Mouse (Mus musculus) heart, postnatal 14 days (tissue): ENCODE results near the gene Ncor2. TPM values are rescaled to one million over a fixed set of nuclear protein-coding genes. Genes with fewer than 3 reads are reported as not detected.

Experiments used
- DNase-seq, 2 experiments: peaks; one replicate each; pipeline ENCODE4 v3.0.0; 2021 to 2022
- intact Hi-C: fragments of 180-260 bp; cut with DNase I; formaldehyde crosslinking; loops from one replicate; pipeline ENCODE4 v1.15.1; 2025
- total RNA-seq, 2 experiments: library from RNA; stranded (reverse); gene quantifications; 2 replicates each; pipeline ENCODE4 v1.2.3; 2021

The Ncor2 gene
- total RNA-seq, 2 experiments from 2014 or later = 89.1 to 98.5 TPM

GRCm38 (mm10) chr5:125011628-125012027 is 167.4 kb downstream of the Ncor2 start:
- peak in 1 of 2 experiments; percentile 48 for DNase-seq

DNA sequence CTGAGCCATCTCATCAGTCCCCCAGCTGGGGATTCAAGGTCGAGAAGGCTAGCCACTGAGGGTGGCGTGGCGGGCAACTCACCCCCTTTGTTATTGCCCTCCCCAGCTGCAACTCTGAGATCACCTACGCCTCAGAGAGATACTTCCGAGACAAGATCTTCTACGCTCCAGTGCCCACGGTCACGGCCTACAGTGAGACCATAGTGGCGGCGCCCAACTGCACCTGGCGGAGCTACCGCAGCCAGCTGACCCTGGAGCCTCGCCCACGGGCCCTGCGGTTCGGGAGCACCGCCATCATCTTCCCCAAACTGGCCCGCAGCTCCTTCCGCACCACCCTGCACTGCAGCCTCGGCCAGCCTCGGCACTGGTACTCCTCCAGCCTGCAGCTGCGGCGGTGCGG is 167.9 kb downstream of the Ncor2 start:
- DNase-seq = no peak
- intact Hi-C loops = no loop called here

More at GRCm38 (mm10) chr5:125011628-125012027, 167.4 kb downstream of the Ncor2 start:
- intact Hi-C loops = no loop called here

DNA sequence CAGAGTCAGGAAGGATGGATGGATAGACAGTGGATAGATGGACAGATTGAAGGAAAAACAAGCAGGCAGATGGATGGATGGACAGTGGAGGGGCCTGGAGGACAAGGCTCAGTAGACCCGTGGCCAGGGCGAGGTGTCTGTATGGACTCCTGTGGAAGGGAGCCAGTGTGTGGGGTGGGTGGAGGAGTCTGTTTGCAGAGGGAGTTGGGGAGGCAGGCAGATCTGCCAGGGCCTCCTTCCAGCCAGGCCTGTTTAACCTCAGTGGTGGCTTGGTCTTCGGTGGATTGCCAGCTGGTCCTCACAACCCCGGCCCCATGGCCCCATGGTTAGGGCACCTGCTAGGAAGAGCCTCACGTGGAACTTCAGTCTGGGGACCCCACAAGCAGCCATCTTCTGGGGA is 172.1 kb downstream of the Ncor2 start:
- no peak for DNase-seq
- intact Hi-C loops = no loop called here

- intact Hi-C loops = no loop called here
- no peak for DNase-seq
Measured at GRCm38 (mm10) chr5:125005871-125006652, 173.0 kb downstream of the Ncor2 start.

DNA sequence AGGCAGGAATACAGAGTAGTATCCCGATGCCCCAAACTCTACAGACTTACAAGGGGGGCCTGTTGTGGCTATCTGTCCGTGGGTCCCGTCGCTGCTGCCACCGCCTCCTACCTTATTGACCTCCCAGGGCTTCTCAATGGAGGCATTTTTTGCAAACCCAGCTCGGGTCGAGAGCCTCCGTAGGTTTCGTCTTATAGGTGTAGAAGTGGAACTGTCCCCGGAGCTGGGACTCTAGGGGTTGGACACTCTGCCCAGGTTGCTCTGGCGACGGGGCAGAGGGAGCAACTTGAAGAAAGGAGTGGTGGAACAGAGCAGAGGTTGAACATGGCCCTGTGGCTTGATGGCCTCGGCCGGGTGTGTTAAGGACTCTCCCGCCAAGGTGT is 175.2 kb downstream of the Ncor2 start:
- intact Hi-C loops = no loop called here
- no peak for DNase-seq

DNA sequence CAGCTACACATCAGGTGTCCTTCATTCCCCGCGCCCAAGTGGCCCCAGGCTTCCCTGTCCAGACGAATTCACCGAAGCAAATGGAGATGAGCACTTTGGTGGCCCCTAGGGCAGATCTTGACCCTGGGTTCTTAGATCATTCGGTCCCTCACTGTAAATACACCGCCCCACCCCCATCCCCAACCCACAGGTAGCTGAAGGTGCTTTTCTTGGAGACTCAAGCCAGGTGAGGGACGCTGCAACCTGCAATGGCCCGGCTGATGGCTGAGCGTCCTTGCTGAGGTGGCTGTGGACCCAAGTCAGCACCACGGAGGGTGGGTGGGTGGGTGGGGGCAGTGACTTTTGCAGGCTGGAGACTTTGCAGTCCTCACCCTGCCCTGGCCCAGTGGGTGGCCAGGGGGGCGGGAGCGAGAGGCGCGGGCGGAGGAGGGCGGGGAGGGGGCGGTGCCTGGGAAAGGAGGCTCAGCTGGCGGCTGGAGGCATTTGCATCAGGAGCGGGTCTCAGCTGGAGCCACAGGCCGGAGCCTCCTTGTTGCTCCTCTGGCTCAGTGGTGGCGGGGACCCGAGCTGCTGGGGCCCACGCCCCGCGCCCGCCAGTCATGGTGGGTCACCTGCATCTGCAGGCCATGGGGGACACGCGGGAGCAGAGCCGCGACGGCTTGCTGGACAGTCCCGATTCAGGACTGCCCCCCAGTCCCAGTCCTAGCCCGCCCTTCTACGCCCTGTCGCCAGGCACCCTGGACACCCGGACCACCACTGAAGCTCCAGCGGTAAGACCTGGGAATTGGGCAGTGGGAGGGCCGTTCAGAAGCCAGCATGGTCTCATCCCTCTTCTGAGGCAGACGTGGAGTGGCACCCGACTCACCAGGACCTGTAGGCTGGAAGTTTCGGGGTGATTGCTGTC is 175.8 kb downstream of the Ncor2 start, which contains the start of gene Rflna:
TSS of gene Rflna (plus strand) at position 253 of the 904 bp plus-strand sequence.
- intact Hi-C loops = no loop called here
- peak; percentile 54 to 62 for DNase-seq

GRCm38 (mm10) chr5:125000756-125001250 is 178.2 kb downstream of the Ncor2 start:
- intact Hi-C loops = no loop called here

DNA sequence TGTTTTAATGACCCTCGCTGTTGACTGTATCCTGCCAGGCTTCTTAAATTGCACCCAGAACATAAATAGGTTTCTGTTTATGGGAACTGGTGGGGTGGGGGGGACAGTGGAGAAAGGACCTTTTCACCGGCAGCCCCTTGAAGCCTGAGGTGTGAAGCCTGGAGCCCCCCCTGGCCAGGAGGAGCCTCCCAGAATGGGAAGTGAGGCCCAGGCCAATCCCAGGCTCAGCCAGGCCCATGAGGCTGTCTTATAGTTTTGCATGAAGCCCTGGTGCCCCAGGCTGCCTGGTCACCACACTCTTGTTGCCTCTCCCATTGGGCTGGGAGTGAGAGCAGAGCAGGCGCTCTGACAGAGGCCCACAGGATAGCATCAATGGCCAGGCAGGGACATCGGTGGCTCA is 181.1 kb downstream of the Ncor2 start:
- intact Hi-C loops = no loop called here
- DNase-seq = no peak

More at GRCm38 (mm10) chr5:125000756-125001250, 178.2 kb downstream of the Ncor2 start:
- DNase-seq = no peak

GRCm38 (mm10) chr5:124996816-124997215 is 182.2 kb downstream of the Ncor2 start:
- DNase-seq = no peak
- intact Hi-C loops = no loop called here

GRCm38 (mm10) chr5:124992891-124993290 is 186.1 kb downstream of the Ncor2 start:
- intact Hi-C loops = loop anchor here (2.0 kb wide), 1 partner anchor 28 kb away; no protein-coding TSS in a partner anchor

DNA sequence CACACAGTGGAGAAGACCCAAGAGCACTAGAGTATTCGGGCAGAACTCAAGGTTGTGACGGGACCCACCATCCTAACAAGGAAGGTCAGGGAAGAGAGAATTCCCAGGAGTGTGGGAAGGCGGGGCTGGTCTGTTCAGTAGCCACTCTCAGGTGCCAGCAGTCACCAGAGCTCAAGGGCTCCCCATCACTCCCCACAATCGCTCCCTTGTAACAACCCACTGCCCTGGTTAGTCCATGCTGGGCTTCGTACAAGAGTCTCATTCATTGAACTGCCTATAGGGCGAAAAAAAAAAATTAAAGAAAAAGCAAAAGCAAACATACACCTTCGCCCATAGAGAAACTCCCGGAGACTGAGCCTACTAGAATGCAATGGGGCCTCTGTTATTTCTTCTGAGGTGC is 186.7 kb downstream of the Ncor2 start:
- DNase-seq = no peak
- intact Hi-C loops = loop anchor here (2.0 kb wide), 1 partner anchor 28 kb away; no protein-coding TSS in a partner anchor

More at GRCm38 (mm10) chr5:124992891-124993290, 186.1 kb downstream of the Ncor2 start:
- peak; percentile 37 to 43 for DNase-seq

GRCm38 (mm10) chr5:124989724-124990123 is 189.3 kb downstream of the Ncor2 start:
- intact Hi-C loops = no loop called here
- DNase-seq = no peak

DNA sequence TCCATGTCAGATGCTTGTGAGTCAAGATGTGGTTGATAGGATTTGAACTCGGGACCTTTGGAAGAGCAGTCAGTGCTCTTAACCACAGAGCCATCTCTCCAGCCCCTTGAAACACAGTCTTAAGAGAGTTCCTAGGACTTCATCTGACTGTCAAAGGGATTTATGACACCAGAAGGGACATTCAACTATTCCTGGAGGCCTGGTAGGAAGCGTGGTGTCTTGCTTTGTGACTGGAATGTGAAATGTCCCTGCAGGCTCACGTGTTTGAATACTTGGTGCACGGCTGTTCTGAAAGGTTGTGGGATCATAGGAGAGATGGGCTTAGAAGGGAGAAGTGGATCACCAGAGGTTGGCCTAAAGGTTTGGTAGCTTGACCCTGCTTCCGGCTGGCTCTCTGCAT is 192.4 kb downstream of the Ncor2 start:
- no peak for DNase-seq
- intact Hi-C loops = no loop called here

GRCm38 (mm10) chr5:124986222-124986621 is 192.8 kb downstream of the Ncor2 start:
- DNase-seq = no peak
- intact Hi-C loops = no loop called here

GRCm38 (mm10) chr5:124969790-124970189 is 209.2 kb downstream of the Ncor2 start:
- no peak for DNase-seq
- intact Hi-C loops = no loop called here

Other genes with a start within 250 kb of the Ncor2 start
- under 1 TPM; 0.39 to 0.60 TPM for gene Rflna, start 176.0 kb downstream of the Ncor2 start, total RNA-seq
- 10 to 100 TPM; 60.1 to 77.5 TPM for gene Scarb1, start 161.9 kb upstream of the Ncor2 start, total RNA-seq
- under 1 TPM in 1 of 2 experiments, not detected in 1; 0.24 TPM for gene Gm10382, start 210.1 kb upstream of the Ncor2 start, total RNA-seq
- 1,000 to 10,000 TPM in 1 of 2 experiments, 100 to 1,000 TPM in 1; 947 to 1,009 TPM for gene Ubc, start 211.0 kb upstream of the Ncor2 start, total RNA-seq